Mouse (Mus musculus): ENCODE results near the gene Dhrs7c.

The Dhrs7c gene

GRCm38 (mm10) chr11:67797931-67798330 lies at the start of gene Dhrs7c:
Gene Dhrs7c, plus strand, starts transcription at chr11:67798187.
- no peak for DNase-seq (ENCODE audit: extremely low spot score)

DNA sequence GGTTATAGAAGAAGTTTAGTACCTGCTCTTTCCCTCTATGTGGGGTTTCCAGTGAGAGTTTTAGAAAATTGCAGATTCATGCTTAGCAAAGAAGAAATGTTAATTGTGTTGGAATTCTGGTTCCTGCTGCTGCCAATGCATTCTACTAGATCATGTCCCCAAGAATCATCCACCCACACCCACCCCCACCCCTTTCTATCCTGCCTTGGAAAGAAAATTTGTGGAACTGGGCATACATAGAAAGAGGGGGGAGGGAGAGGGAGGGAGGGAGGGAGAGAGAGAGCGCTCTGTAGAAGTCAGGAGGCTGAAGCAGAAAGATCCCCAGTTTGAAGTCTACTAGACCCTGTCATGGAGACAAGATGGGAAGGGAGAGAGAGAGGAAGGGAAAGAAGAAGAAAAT lies 41.7 kb upstream of the Dhrs7c start:
- DNase-seq (ENCODE audit: extremely low spot score) = no peak

DNA sequence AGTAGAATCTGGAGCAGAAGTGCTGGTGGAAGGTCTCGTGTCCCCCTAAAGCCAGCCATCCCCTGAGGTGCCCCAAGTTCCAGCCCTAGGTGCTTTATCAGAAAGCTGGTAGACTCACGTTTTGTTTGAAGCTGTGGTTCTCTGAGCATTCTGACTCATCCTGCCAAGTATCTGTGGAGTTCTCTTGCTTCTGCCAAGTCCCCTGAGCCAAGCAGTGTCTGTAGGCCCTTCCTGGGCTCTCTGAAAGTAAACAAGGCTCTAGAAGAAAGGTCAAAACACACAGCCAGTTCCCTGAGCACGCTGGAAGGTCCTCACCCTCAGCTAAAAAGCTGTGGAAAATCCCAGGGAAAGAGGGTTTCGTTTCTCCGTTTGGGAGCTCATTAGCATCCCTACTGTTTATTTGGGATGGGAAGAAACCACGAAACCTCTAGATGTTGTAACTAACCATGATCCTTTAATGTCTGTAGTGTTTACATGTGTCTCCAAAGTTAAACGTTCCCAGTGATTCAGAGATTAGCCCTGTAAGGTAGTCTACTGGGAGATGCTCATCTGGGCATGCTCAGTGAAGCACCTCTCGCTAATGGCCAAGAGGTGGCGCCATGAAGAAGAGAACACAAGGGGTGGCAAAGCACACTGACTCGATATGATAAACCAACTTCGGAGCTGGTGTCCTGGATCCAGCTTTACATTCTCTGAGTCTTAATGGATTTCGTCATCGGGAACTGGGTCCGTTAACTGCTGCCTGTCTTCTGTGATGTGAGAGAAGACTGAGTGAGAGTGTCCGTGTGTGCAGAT lies 40.4 kb upstream of the Dhrs7c start:
- no peak for DNase-seq (ENCODE audit: extremely low spot score)

- DNase-seq (ENCODE audit: extremely low spot score) = no peak
These were observed 26.9 kb upstream of the Dhrs7c start, which contains the start of gene Glp2r for GRCm38 (mm10) chr11:67771053-67771452. Gene Glp2r, minus strand, starts transcription at chr11:67771153.

DNA sequence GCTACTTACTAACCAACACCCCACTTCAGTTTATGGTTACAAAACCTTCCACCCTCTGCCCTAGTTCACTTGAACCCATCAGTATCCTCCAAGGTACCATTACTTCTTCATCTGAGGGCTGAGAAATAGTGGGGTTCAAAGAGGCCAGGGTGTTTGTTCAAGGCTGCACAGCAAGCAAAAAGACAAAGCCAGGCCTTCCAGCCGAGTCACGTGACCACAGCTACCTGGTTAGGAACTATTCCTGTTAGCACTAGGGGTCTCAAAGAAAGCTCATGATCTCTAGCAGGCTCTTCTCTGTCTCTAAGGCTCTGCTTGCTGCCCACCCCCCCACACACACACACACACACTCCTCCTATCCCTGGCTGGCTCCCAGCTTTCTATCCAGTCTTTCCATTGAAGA lies 26.3 kb upstream of the Dhrs7c start:
- no peak for DNase-seq (ENCODE audit: extremely low spot score)

DNA sequence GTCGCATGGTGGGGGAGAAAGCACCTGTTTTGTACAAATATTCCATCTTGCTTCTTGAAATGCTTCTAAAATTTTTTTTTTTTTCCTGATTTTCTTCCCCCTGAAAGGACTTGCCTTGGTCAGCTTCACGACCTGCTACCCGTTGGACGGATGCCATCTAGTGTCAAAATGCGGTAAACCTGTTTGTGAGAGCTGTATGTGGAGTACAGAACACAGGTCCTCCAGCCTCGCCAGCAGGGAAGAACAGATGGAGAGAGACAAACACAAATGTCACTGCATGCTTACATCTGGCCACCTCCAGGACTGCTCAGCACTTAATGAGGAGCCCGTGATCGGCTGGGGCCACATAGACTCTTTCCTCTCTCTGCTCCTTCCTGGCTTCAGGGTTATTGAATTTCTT lies 25.4 kb upstream of the Dhrs7c start:
- DNase-seq (ENCODE audit: extremely low spot score) = peak; percentile 58

DNA sequence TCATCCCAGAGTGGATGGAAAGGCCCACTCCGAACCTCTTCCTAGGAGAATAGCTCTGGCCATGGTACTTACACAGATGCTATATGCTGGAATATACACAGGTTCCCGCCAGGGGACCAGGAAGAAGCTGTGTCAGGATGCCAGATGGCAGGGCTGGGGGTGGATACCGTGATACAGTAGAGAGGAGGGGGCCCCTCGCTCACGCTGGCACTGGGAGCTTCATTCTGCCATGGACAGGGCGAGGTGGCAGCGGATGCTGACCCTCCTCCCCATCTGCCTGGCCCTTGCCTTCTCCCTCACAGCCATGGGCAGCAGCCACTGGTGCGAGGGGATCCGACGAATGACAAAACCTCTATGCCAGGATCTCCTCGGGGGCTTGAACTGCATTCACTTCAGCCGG lies 23.6 kb upstream of the Dhrs7c start, which contains the start of gene Gsg1l2:
Gene Gsg1l2, plus strand, starts transcription at position 230 of the 400 bp plus-strand sequence.
- DNase-seq (ENCODE audit: extremely low spot score) = no peak

- DNase-seq (ENCODE audit: extremely low spot score) = no peak
These were observed 7.8 kb upstream of the Dhrs7c start for GRCm38 (mm10) chr11:67790182-67790581.

- DNase-seq (ENCODE audit: extremely low spot score) = no peak
These were observed 2.2 kb downstream of the Dhrs7c start for GRCm38 (mm10) chr11:67800130-67800723.

DNA sequence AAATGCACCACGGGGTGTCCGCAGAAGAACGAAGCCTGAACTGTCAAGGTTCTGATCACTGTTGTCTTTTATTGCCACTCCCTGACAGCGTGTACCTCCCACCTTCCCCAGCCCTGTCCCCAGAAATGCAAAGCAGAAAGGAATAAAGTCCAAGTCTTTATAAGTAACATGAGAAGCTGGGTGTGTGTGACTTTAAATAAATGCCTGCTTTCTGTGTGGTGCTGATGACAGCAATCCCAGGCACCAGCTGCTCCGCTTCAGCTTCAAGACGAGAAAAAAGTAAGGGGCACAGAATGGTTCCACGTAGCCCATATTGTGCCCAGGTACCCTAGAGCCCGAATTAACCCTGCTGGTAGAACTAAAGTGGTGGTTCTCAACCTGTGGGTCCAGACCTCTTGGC lies 3.2 kb downstream of the Dhrs7c start:
- DNase-seq (ENCODE audit: extremely low spot score) = no peak

DNA sequence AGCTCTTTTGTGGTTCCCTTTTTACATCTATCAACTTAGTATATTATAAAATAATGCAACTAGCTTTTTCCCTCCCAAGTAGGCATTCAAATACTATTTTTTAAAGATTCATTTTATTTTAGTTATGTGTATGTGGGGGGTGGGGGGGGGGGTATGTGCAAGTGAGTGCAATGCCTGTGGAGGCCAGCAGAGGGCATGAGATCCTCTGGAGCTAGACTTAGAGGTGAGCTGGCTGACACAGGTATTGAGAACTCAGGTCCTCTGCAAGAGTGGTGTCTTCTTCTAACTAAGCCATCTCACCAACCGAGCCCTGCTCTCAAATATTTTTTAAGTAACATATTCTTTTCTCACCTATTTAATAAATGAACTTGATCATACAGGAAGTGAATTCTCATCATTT lies 7.6 kb downstream of the Dhrs7c start:
- DNase-seq (ENCODE audit: extremely low spot score) = no peak

- no peak for DNase-seq (ENCODE audit: extremely low spot score)
These were observed 9.0 kb downstream of the Dhrs7c start for GRCm38 (mm10) chr11:67806832-67807597.

- no peak for DNase-seq (ENCODE audit: extremely low spot score)
These were observed 10.1 kb downstream of the Dhrs7c start for GRCm38 (mm10) chr11:67808051-67808450.

DNA sequence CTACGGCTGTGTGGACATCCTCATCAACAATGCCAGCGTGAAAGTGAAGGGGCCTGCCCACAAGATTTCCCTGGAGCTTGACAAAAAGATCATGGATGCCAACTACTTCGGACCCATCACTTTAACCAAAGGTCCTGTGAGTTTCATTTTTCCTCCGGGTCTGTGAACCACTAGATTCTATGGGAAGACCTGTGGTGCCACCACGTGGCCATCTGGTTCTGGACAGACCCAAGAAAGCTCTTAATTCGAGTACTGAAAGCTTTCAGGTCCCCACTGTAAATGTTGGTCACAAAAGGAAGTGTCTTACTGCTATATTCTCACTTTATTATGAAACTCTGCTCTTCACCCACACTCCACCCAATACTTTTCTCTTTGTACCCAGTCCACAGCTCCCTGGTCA lies 13.5 kb downstream of the Dhrs7c start:
- DNase-seq (ENCODE audit: extremely low spot score) = no peak

DNA sequence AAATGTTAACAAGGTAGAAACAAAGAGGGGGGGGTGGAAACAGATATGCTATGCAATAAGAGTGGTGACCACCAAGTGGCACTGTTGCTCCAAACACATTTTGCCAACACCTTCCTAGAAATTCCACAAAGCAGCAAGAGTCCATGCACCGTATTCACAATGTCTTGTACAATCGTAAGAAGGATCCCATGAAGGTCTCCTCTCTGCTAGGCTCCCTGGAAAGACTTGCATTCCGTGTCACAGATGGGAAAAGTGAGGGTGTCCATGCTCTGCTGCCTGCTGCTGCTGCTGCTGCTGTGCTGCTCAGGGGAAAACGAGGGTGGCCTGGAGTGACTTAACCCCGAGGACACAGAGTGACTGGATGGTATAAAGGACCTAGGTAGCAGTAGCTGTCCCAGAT lies 21.6 kb downstream of the Dhrs7c start:
- DNase-seq (ENCODE audit: extremely low spot score) = peak; percentile 67

DNA sequence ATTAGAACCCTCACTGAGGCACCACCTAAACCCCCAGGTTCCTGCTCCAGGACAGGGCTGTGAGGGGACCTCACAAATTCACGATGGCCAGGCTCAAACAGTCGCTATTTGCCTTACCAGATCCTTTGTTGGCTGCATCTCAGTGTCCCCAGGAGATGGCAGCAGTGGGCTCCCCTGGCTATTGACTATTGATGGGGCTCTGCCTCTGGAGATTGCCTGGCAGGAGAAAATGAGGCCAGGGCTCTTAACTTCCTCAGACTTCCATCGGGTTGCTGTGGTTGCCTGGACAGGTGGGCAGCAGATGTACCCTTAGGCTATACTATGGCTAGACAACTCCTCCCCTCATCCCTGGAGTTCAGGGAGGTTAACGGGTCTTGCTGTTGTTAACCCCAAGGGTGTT lies 22.2 kb downstream of the Dhrs7c start:
- DNase-seq (ENCODE audit: extremely low spot score) = peak; percentile 65

DNA sequence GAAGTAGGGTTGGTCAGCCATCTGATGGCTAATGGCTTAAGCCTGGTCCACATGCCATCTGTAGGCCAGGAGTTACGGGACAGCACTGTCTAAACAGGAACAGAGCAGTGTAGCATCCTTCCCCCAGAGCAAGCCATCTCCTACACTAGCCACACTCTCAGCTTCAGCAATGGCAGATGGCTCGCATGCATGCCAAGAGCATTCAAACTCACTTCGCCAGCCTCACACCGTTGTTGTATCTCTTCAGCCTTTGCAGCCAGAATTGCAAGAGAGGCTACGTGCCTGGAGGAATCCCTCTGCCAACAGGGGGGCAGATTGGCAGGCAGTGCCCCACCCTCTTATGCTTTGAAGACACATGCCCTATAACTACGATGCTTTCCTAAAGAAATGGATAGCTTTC lies 23.6 kb downstream of the Dhrs7c start:
- DNase-seq (ENCODE audit: extremely low spot score) = no peak

- no peak for DNase-seq (ENCODE audit: extremely low spot score)
These were observed 30.5 kb downstream of the Dhrs7c start for GRCm38 (mm10) chr11:67828360-67829059.

DNA sequence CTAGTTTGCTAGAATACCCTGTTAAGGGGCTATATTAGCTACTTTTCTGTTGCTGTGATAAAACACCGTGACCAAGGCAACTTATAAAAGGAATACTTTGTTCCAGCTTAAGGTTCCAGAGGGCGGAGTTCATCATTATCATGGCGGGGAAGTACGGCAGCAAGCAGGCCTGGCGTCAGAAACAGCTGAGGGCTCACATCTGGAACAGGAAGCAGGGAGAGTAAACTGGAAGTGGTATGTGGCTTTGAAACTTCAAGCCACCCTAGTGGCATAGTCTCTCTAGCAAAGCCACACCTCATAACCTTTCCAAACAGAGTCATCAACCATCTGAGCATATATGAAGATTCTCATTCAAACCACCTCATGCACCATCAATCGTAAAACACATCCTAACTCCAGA lies 31.5 kb downstream of the Dhrs7c start:
- DNase-seq (ENCODE audit: extremely low spot score) = no peak

DNA sequence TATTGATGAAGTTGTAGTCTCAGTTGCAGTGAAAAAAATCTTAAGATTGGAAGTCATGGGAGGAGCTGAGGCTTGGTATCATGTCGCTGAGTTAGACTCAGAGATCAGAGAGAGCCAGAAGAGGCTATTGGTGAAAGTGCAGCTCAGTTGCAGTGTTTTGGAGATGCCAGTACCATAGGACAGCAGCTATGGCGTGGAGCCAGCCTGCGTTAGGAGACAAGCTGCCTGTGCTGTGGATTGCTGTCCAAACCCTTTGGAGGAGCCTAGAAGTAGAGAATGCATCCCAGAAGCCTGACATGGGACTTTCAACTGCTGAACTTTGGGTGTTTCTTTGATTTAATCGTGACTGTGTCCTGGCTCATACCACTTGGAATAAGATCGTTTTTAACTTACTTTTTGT lies 33.8 kb downstream of the Dhrs7c start:
- no peak for DNase-seq (ENCODE audit: extremely low spot score)

DNA sequence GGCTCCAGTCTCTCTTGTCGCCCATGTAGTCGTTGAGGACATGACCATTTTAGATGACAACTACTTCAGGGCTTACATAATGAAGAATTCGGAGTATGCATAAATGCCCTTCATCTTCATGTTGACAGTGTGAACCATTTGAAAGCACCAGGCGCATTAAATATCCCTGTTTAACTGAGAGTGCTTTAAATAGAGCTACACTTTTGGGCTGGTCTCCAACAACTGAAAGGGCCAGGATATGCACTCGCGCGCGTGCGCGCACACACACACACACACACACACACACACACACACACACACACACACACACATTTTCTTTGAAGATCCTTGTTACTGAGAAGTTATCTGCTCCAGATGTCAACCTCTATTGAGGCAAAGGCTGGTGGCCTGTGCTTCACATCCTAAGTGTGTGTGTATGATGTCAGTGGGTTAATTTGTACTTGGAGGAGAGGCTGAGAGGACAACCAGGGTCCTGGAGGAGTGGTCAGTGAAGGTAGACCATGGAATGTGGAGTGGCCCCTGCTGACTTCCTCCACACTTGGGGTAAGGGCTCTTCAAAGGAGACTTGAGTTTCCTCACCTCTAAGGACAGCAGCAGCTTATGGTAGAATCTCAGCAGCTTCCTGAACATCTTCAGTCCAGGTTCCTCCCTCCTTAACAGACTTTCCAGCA lies 37.6 kb downstream of the Dhrs7c start:
- no peak for DNase-seq (ENCODE audit: extremely low spot score)

Data from embryo, embryonic 9.5 days (tissue).